Mouse (Mus musculus) hindlimb bud, embryonic 11.5 days (tissue): ENCODE data around the gene Gm5796.
"Not testable (repeated sequence)": the region's sequence is repeated elsewhere in the genome, so short reads cannot be mapped to it uniquely, and the experiment has no call there.

Experiments
- DNase-seq: peaks from one replicate; pipeline ENCODE4 v3.0.0-alpha.2; 2012; ENCODE audit warnings: low read depth, low spot score; ENCODE audit errors: extremely low spot score

Gene Gm5796

DNA sequence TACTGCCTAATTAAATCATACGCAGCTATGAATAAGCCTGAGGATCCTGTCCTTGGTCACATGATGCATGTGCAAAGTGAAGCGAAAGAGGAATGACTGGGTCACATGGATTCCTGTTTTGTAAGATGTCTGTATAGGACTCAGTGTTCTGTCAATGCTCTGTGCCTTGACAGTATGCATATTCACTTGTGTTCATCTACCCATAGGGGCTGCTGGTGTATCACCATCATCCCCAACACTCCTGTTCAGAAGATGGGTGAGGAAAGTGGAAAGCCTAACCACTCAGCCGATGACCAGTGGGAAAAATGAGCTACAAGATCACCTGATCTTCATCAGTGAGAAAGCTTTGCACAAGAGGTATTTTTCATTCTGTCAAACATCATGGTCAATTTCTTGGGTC, at the start of gene Gm5796:
Gene Gm5796 (plus strand): TSS at position 301 of the 400 bp plus-strand sequence.
- not testable (repeated sequence) for DNase-seq

DNA sequence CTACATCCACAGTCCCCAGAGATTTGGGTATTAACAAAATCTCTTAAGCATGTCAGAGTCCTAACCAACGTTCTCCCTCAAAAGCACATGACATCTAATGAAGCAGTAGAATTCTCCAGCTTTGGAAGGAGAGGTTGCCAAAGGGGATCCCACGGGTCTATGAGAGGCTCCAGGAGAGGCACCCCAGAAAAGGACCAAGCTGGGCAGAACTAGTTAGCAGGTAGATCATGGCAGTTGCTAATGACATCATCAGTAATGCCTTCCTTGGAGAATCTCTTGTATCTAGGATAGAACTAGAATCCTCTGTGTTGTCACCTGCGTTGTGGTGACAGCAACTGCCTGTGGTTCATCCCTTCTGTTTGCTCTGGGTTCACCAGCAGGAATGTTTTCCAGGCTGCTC, 25.6 kb upstream of the Gm5796 start, which contains the start of gene Gm3099:
Gene Gm3099 (plus strand): TSS at position 301 of the 400 bp plus-strand sequence.
- not testable (repeated sequence) for DNase-seq

DNA sequence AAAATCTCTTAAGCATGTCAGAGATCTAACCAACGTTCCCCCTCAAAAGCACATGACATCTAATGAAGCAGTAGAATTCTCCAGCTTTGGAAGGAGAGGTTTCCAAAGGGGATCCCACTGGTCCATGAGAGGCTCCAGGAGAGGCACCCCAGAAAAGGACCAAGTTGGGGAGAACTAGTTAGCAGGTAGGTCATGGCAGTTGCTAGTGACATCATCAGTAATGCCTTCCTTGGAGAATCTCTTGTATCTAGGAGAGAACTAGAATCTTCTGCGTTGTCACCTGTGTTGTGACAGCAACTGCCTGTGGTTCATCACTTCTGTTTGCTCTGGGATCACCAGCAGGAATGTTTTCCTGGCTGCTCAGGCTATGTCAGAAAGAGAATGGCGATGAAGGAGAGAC, 60.1 kb downstream of the Gm5796 start, which contains the start of gene Gm3115:
Gene Gm3115 (plus strand): TSS at position 301 of the 400 bp plus-strand sequence.
- DNase-seq = not testable (repeated sequence)
